Mouse (Mus musculus): ENCODE measurements around the gene Zfp874a. TPM values are rescaled to one million over a fixed set of nuclear protein-coding genes. Genes with fewer than 3 reads are reported as not detected.

Zfp874a gene
- 3.8 and 5.5 TPM in 2 replicates for polyA plus RNA-seq (2012; rRNA removed)
- 9.9 and 10.8 TPM in 2 replicates for polyA plus RNA-seq (2014; fragmentation: Nextera tagmentation; extraction: Ambion mirVana)

DNA sequence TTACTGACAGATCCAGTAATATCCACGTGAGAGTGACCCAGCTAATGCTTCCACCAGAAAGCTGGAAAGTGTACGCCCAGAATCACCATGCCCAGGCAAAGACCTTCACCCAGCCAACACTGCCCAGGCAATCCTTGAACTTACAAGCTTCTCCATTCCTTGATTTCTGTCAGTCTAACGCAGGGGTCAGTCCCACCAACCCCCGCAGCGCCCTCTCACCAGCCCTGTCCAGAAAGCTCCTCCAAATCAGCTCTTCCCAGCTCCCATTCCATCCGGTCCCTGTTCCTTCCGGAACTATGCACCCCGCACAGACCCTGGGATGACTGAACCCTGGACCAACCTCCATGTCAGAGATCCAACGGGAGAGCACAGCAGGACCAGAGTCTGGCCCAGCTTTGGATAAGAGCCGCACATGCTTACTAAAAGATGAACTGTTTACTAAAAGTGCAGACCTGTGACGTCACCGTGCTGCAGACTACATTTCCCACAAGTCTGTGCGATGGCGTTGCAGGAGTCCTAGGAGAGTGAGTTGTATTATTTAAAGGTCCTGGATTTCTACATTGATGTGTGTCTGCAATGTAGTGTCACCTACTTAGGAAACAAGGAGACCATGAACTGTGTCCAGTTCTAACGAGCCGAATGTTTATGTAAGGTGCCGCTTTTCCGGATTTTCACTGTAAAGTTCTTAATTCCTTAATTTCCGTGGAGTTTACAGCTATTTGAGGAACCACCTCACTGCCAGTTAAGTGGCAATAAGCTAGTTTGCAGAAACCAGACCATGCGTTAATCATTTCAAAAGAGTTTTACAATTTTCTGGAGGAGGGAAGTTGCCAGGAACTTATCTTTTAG is at the start of gene Zfp874a:
TSS of gene Zfp874a (minus strand) at position 453 of the 849 bp plus-strand sequence.
- DNase-seq (ENCODE audit: low spot score) (peak; percentile 89), ATAC-seq (ENCODE audit: low FRiP score, low read depth) (peak; percentile 96)
- H3K9me3 ChIP-seq (ENCODE audit: control insufficient read depth, low read length), result no peaks in the 10 kb centered on the region
- H3K4me2 ChIP-seq (replicated peaks; ENCODE audit: low read depth, low read length, severe bottlenecking), result peak within 1 kb of the TSS; percentile 64
- H3K27ac ChIP-seq (replicated peaks; ENCODE audit: low read depth, low read length), result peak within 1 kb of the TSS; percentile 76
- H3K36me3 ChIP-seq (ENCODE audit: control insufficient read depth, insufficient read depth, low read length), result peaks cover 14% of the 10 kb centered on the region
- peak within 1 kb of the TSS; percentile 55 for H3K4me3 ChIP-seq (replicated peaks; ENCODE audit: low read length)
- H3K9ac ChIP-seq (ENCODE audit: low read depth, low read length, severe bottlenecking), result peak within 1 kb of the TSS; percentile 61
- H3K4me1 ChIP-seq (ENCODE audit: control insufficient read depth, insufficient read depth, low read length), result peaks cover 2% of the 10 kb centered on the region; the same call in 1 of the 2 replicates
- H3K27me3 ChIP-seq (ENCODE audit: control insufficient read depth, insufficient read depth, low read length), result no peaks in the 10 kb centered on the region
- TF ChIP-seq POLR2A (IDR thresholded peaks at IDR 0.05; ENCODE audit: borderline replicate concordance, extremely low read depth, insufficient read depth, insufficient read length), result 0 out of 2 replicates have a peak, but pooled peaks have one; percentile 18
- WGBS, result under 1% methylated on average over 20 of the region's 20 CpGs

DNA sequence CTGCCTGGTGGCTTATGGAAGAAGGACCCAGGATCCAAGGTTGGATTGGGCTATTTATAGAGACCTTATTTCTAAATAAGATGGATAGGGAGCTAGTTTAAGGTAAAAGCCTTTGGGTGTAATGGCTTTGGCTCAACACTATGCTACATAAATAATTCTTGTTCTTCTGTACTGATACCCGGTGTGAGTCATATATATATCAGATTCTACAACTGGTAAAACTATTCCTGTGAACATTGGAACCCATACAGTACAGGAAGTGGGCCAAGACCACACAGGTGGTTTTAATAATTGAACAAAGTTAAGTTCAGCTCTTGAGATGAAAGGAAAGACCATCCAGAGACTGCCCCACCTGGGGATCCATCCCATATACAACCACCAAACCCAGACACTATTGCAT is 49.5 kb upstream of the Zfp874a start:
- no peak for ATAC-seq (ENCODE audit: low FRiP score, low read depth)
- H3K4me3 ChIP-seq (replicated peaks; ENCODE audit: low read length), result 0 out of 2 replicates have a peak overlapping the region, but pooled peaks have one; percentile 75

DNA sequence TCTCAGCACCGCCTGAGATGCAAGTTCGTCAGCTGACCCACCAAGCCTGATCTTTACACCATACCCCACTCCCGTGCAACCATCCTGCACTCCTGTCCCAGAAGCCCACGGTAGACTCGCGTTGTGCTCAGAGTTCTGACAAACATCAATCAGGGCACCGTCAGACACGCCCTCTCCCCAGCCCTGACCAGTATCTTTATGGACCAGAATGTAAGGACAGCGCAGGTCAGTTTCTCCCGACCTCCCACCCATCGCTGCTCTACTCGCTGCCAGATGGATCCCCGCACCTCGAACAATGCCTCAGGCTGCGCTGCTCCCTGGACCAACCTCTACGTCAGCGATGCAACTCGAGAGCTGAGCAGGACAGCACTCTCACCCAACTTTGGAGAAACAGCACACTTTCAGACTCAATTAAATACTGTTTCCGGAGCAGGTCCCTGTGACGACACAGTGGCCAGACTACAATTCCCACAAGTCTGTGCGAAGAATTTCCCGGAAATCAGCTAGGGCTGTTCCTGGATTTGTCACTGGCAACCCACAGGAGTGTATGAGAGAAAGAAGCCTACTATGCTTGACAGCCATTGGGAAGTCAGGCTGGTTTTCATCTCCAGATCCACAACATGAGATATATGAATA is 48.8 kb upstream of the Zfp874a start, which contains the start of gene Zfp58:
TSS of gene Zfp58 (minus strand) at position 472 of the 636 bp plus-strand sequence.
- no peaks in the 10 kb centered on the region for H3K9me3 ChIP-seq (ENCODE audit: control insufficient read depth, low read length)
- WGBS, result 2% methylated on average over 22 of the region's 22 CpGs
- ATAC-seq (ENCODE audit: low FRiP score, low read depth), result peak; percentile 96
- DNase-seq (ENCODE audit: low spot score), result peak; percentile 92
- H3K36me3 ChIP-seq (ENCODE audit: control insufficient read depth, insufficient read depth, low read length), result peaks cover 2% of the 10 kb centered on the region; the same call in 1 of the 2 replicates
- H3K4me1 ChIP-seq (ENCODE audit: control insufficient read depth, insufficient read depth, low read length), result peaks cover 6% of the 10 kb centered on the region
- H3K9ac ChIP-seq (ENCODE audit: low read depth, low read length, severe bottlenecking), result peak within 1 kb of the TSS; percentile 77
- peak within 1 kb of the TSS; percentile 60 for H3K4me2 ChIP-seq (replicated peaks; ENCODE audit: low read depth, low read length, severe bottlenecking)
- TF ChIP-seq POLR2A (IDR thresholded peaks at IDR 0.05; ENCODE audit: borderline replicate concordance, extremely low read depth, insufficient read depth, insufficient read length), result 0 out of 2 replicates have a peak, but pooled peaks have one; percentile 22
- 0 out of 2 replicates have a peak within 1 kb of the TSS, but pooled peaks have one; percentile 27 for H3K27ac ChIP-seq (replicated peaks; ENCODE audit: low read depth, low read length)
- H3K27me3 ChIP-seq (ENCODE audit: control insufficient read depth, insufficient read depth, low read length), result no peaks in the 10 kb centered on the region
- peak within 1 kb of the TSS; percentile 75 for H3K4me3 ChIP-seq (replicated peaks; ENCODE audit: low read length)

More for the DNA sequence above, 49.5 kb upstream of the Zfp874a start:
- no peak for TF ChIP-seq POLR2A (IDR thresholded peaks at IDR 0.05; ENCODE audit: borderline replicate concordance, extremely low read depth, insufficient read depth, insufficient read length)
- Histone ChIP-seq H3K9ac (ENCODE audit: low read depth, low read length, severe bottlenecking) (no peak overlapping the region), H3K36me3 (ENCODE audit: control insufficient read depth, insufficient read depth, low read length) (no peaks in the 10 kb centered on the region), H3K9me3 (ENCODE audit: control insufficient read depth, low read length) (no peaks in the 10 kb centered on the region), H3K27me3 (ENCODE audit: control insufficient read depth, insufficient read depth, low read length) (no peaks in the 10 kb centered on the region), H3K4me1 (ENCODE audit: control insufficient read depth, insufficient read depth, low read length) (peaks cover 6% of the 10 kb centered on the region), H3K27ac (replicated peaks; ENCODE audit: low read depth, low read length) (no peak overlapping the region), H3K4me2 (replicated peaks; ENCODE audit: low read depth, low read length, severe bottlenecking) (no peak overlapping the region)
- 80% methylated on average over 1 of the region's 1 CpGs for WGBS
- no peak for DNase-seq (ENCODE audit: low spot score)

DNA sequence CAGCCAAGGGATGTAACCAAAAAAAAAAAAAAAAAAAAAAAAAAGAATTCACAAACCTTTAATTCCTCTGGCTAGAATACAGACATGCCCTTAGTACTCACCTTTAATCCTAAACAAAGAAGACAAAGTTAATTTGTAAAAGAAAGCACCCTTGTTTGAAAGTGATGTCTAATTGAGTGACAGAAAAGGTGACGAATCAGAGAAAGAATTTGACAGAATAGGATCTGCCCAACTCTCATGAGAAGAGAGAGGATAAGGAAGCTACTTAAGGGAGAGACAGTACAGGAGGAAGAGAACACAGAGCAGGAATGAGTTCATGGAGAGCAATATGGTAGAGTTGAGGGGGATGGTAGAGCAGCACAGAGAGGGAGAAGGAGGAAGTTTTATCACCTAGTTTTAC is 44.2 kb upstream of the Zfp874a start:
- Histone ChIP-seq H3K27me3 (ENCODE audit: control insufficient read depth, insufficient read depth, low read length) (no peaks in the 10 kb centered on the region), H3K4me2 (replicated peaks; ENCODE audit: low read depth, low read length, severe bottlenecking) (no peak overlapping the region), H3K27ac (replicated peaks; ENCODE audit: low read depth, low read length) (no peak overlapping the region), H3K9ac (ENCODE audit: low read depth, low read length, severe bottlenecking) (no peak overlapping the region), H3K4me1 (ENCODE audit: control insufficient read depth, insufficient read depth, low read length) (peaks cover 6% of the 10 kb centered on the region), H3K4me3 (replicated peaks; ENCODE audit: low read length) (no peak overlapping the region), H3K9me3 (ENCODE audit: control insufficient read depth, low read length) (peaks cover 29% of the 10 kb centered on the region), H3K36me3 (ENCODE audit: control insufficient read depth, insufficient read depth, low read length) (peaks cover 44% of the 10 kb centered on the region)
- 95% methylated on average over 1 of the region's 1 CpGs for WGBS
- DNase-seq (ENCODE audit: low spot score), result no peak
- ATAC-seq (ENCODE audit: low FRiP score, low read depth), result no peak
- no peak for TF ChIP-seq POLR2A (IDR thresholded peaks at IDR 0.05; ENCODE audit: borderline replicate concordance, extremely low read depth, insufficient read depth, insufficient read length)

DNA sequence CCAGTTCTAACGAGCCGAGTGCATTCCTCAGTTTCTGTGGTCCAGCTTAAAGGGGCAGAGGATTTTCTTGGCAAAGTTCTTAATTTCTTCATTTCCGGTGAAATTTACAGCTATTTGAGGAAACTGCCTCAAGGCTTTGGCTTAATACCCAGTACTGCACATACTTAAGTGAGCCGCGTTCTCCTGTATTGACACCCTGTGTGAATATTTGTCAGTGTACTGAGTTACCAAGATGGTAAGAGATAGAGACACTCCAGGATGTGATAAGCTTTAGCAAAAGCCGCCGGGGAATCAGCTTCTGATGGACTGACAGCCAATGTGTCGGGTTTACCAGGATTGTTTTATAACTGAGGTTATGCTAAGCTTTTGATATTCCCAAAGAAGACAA is 33.0 kb upstream of the Zfp874a start:
- DNase-seq (ENCODE audit: low spot score) (no peak), ATAC-seq (ENCODE audit: low FRiP score, low read depth) (peak; percentile 26; the same call in 1 of the 2 replicates)
- 34% methylated on average over 8 of the region's 8 CpGs for WGBS
- H3K9me3 ChIP-seq (ENCODE audit: control insufficient read depth, low read length), result 0 out of 2 replicates have a peak, but pooled peaks cover 4% of the 10 kb centered on the region
- peak overlapping the region; percentile 65 for H3K4me3 ChIP-seq (replicated peaks; ENCODE audit: low read length)
- peaks cover 4% of the 10 kb centered on the region for H3K4me1 ChIP-seq (ENCODE audit: control insufficient read depth, insufficient read depth, low read length)
- H3K9ac ChIP-seq (ENCODE audit: low read depth, low read length, severe bottlenecking), result peak overlapping the region; percentile 69
- H3K36me3 ChIP-seq (ENCODE audit: control insufficient read depth, insufficient read depth, low read length), result peaks cover 6% of the 10 kb centered on the region
- TF ChIP-seq POLR2A (IDR thresholded peaks at IDR 0.05; ENCODE audit: borderline replicate concordance, extremely low read depth, insufficient read depth, insufficient read length), result no peak
- H3K4me2 ChIP-seq (replicated peaks; ENCODE audit: low read depth, low read length, severe bottlenecking), result peak overlapping the region; percentile 62
- H3K27ac ChIP-seq (replicated peaks; ENCODE audit: low read depth, low read length), result peak overlapping the region; percentile 14
- no peaks in the 10 kb centered on the region for H3K27me3 ChIP-seq (ENCODE audit: control insufficient read depth, insufficient read depth, low read length)

Data from limb, embryonic 14.5 days (tissue).